Mouse (Mus musculus) neural tube, embryonic 10.5 days (tissue): ENCODE measurements around the gene Iqgap1.

Experiments
- DNase-seq: peaks from one replicate; pipeline ENCODE4 v3.0.0-alpha.2; 2017; ENCODE audit warnings: low spot score; ENCODE audit errors: extremely low spot score

Gene Iqgap1

GRCm38 (mm10) chr7:80803173-80803872 lies 22.5 kb downstream of the Iqgap1 start:
- peak; percentile 95 for DNase-seq

GRCm38 (mm10) chr7:80802412-80803160 lies 23.2 kb downstream of the Iqgap1 start:
- DNase-seq: no peak

- no peak for DNase-seq
Measured at GRCm38 (mm10) chr7:80799307-80799706, 26.5 kb downstream of the Iqgap1 start.

GRCm38 (mm10) chr7:80796805-80797567 lies 28.8 kb downstream of the Iqgap1 start:
- no peak for DNase-seq

- DNase-seq: no peak
Measured at GRCm38 (mm10) chr7:80796258-80796657, 29.5 kb downstream of the Iqgap1 start.

GRCm38 (mm10) chr7:80789534-80789933 lies 36.2 kb downstream of the Iqgap1 start:
- no peak for DNase-seq

GRCm38 (mm10) chr7:80789061-80789460 lies 36.7 kb downstream of the Iqgap1 start:
- no peak for DNase-seq

GRCm38 (mm10) chr7:80788002-80788401 lies 37.8 kb downstream of the Iqgap1 start:
- DNase-seq: no peak

GRCm38 (mm10) chr7:80786746-80787145 lies 39.0 kb downstream of the Iqgap1 start:
- DNase-seq: no peak

- no peak for DNase-seq
Measured at GRCm38 (mm10) chr7:80783841-80784240, 41.9 kb downstream of the Iqgap1 start.

GRCm38 (mm10) chr7:80782155-80783109 lies 43.3 kb downstream of the Iqgap1 start:
- DNase-seq: no peak

- DNase-seq: no peak
Measured at GRCm38 (mm10) chr7:80781444-80782120, 44.2 kb downstream of the Iqgap1 start.

GRCm38 (mm10) chr7:80778958-80779669 lies 46.7 kb downstream of the Iqgap1 start:
- DNase-seq: no peak

- DNase-seq: no peak
Measured at GRCm38 (mm10) chr7:80778376-80778775, 47.4 kb downstream of the Iqgap1 start.

- no peak for DNase-seq
Measured at GRCm38 (mm10) chr7:80777151-80777550, 48.6 kb downstream of the Iqgap1 start.

- DNase-seq: no peak
Measured at GRCm38 (mm10) chr7:80776090-80776489, 49.7 kb downstream of the Iqgap1 start.

GRCm38 (mm10) chr7:80775448-80775904 lies 50.3 kb downstream of the Iqgap1 start:
- DNase-seq: no peak

GRCm38 (mm10) chr7:80774615-80775447 lies 50.9 kb downstream of the Iqgap1 start:
- no peak for DNase-seq
